Mouse (Mus musculus): ENCODE data around the gene Ppp1cc.

DNA sequence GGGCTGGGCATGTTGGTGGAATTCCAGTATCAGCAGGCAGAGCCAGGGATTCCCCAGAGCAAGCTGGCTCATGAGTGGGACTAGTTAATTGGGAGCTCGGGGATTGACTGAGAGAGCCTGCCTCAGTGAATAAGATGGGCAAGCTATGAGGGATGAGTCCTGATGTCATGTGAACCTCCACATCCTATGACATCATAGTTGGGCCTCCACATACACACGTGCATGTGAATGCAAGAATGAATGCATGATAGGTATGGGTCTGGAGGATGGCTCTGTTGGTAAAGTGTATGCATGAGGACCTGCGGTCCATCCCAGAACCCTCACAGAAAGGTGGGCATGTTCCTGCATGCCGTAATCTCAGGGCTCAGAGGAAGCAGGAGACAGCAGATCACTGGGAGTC, 63.0 kb downstream of the Ppp1cc start:
- no peak for TF ChIP-seq CTCF (IDR thresholded peaks at IDR 0.05; ENCODE audit: low read depth, low read length)
- TF ChIP-seq EP300 (IDR thresholded peaks at IDR 0.05; ENCODE audit: insufficient read depth, low read depth, low read length), result no peak
